ENCODE assay signal across 23 mouse cellular contexts in the genomic region with DNA sequence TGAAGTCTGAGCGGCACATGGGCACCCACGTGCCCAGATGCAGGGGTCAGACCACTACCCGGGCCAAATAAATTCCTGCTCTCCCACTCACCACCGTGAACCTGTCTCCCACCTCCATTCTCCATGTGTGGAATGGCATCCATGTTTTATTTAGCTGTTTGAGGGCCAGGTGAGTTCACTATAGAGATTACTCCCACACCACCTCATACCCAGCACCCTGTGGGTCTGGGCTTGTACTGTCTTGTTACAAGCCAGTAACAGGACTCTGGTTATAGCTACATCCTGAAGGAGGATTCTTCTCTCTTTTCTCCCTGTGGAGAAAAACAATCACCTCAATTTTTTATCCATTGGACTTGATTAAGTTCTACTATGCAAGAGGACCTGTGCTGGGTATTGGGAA.
"Had no signal": no experiment of that assay in that cellular context is flagged by ENCODE, and none has a peak within 500 bp of the region (broad histone marks: within the 10 kb centered on the region; RNA-seq: fewer than 3 reads in every experiment).

No protein-coding gene starts in this region.

- H3K27ac ChIP-seq: heart, embryonic 13.5 days; heart, embryonic 15.5 days; hindbrain, embryonic 13.5 days; hindbrain, embryonic 15.5 days; hindbrain, postnatal 0 days; kidney, embryonic 15.5 days; kidney, postnatal 0 days; left cerebral cortex, adult 2 months; limb, embryonic 10.5 days; limb, embryonic 12.5 days; liver, embryonic 13.5 days; liver, embryonic 15.5 days had no signal

- H3K36me3 ChIP-seq: heart, embryonic 13.5 days; heart, embryonic 15.5 days; hindbrain, embryonic 13.5 days; hindbrain, embryonic 15.5 days; kidney, embryonic 15.5 days; limb, embryonic 10.5 days; limb, embryonic 12.5 days; liver, embryonic 13.5 days; liver, embryonic 15.5 days had no signal

- H3K9me3 ChIP-seq: heart, embryonic 13.5 days; heart, embryonic 15.5 days; hindbrain, embryonic 13.5 days; hindbrain, embryonic 15.5 days; kidney, embryonic 15.5 days; limb, embryonic 10.5 days; limb, embryonic 12.5 days; liver, embryonic 13.5 days; liver, embryonic 15.5 days had no signal

- H3K4me3 ChIP-seq: heart, embryonic 13.5 days; heart, embryonic 15.5 days; hindbrain, embryonic 13.5 days; hindbrain, embryonic 15.5 days; kidney, embryonic 15.5 days; left cerebral cortex, adult 2 months; limb, embryonic 10.5 days; limb, embryonic 12.5 days; liver, embryonic 13.5 days; liver, embryonic 15.5 days had no signal

- DNase-seq: gastrocnemius, postnatal 14 days; heart, adult 11 months; heart, postnatal 14 days; heart, postnatal 36 days; kidney, adult 11 months; kidney, adult 2 months; kidney, adult 9 months; kidney, postnatal 14 days; kidney, postnatal 36 days; layer of hippocampus, adult 9-11 months; liver; liver, embryonic 13.5 days had no signal

- H3K27me3 ChIP-seq: liver, embryonic 15.5 days had no signal

- H3K4me1 ChIP-seq: heart, embryonic 15.5 days; hindbrain, embryonic 13.5 days; hindbrain, embryonic 15.5 days; kidney, embryonic 15.5 days; limb, embryonic 10.5 days; limb, embryonic 12.5 days; liver, embryonic 13.5 days; liver, embryonic 15.5 days had no signal
